Mouse (Mus musculus) T-helper 2 cell (primary cell): ENCODE measurements around the gene Arxes1.

Experiments
- in situ Hi-C: fragments of 300-600 bp; cut with MboI, MseI; formaldehyde crosslinking; loops from one replicate; pipeline ENCODE4 v1.15.1; 2025; ENCODE audit warnings: high pct_unique_total_duplicates

Gene Arxes1

GRCm38 (mm10) chrX:136032799-136033763 is at the start of gene Arxes1:
Gene Arxes1, plus strand, starts transcription at chrX:136033367.
- in situ Hi-C loops: loop anchor here (5.0 kb wide), 1 partner anchor 41 kb away; the partner anchor contains the start of gene Arxes2

GRCm38 (mm10) chrX:135984539-135985260 is 48.5 kb upstream of the Arxes1 start:
- in situ Hi-C loops: no loop called here

DNA sequence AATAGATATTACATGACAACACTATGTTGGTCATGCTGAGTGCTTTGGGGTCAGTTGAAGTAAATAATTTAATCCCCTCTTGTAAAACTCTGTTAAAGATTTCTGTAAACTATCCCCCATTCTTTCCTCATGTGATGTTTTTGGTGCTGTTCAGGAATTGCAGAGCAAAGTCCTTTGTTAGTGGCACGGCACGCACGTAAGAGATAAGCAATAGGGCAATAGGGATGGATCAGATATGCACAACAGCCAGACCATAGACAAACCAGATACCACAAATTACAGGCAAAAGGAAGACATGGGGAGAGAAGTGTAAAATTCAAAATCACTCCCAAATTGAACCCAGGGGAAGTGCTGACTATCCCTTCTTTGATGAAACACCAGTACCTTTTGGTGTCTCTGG is 46.9 kb upstream of the Arxes1 start:
- in situ Hi-C loops: no loop called here

GRCm38 (mm10) chrX:135990661-135991060 is 42.5 kb upstream of the Arxes1 start:
- in situ Hi-C loops: loop anchor here (5.0 kb wide), 1 partner anchor 42 kb away; the partner anchor contains the start of gene Arxes1

- in situ Hi-C loops: loop anchor here (5.0 kb wide), 1 partner anchor 39 kb away; the partner anchor contains the start of gene Arxes1
These were observed 40.0 kb upstream of the Arxes1 start for GRCm38 (mm10) chrX:135993192-135993594.

GRCm38 (mm10) chrX:135993664-135994119 is 39.5 kb upstream of the Arxes1 start, which contains the start of gene Arxes2:
Gene Arxes2, plus strand, starts transcription at chrX:135993824.
- in situ Hi-C loops: loop anchor here (5.0 kb wide), 1 partner anchor 39 kb away; the partner anchor contains the start of gene Arxes1

GRCm38 (mm10) chrX:136007199-136007843 is 25.8 kb upstream of the Arxes1 start:
- in situ Hi-C loops: no loop called here

- in situ Hi-C loops: no loop called here
These were observed 18.8 kb upstream of the Arxes1 start for GRCm38 (mm10) chrX:136014392-136014791.

DNA sequence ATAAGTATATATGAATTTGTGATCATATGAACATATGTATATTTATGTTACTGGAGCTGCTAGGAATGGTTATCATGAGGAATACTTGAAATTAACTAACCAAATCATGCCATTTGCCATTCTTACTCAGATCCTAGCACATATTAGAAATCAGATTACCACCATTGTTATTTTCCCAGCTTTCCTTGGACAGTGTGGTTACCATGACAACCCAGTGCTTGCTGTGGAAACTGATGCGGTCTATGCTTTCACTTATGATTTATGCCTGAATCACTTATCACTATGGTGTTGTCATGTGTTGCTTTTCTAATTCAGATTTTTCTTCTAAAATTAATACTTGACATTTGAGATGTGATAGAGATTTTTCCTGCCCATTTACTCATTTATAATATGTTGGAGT is 2.8 kb upstream of the Arxes1 start:
- in situ Hi-C loops: loop anchor here (5.0 kb wide), 1 partner anchor 38 kb away; the partner anchor contains the start of gene Arxes2

GRCm38 (mm10) chrX:136043726-136044125 is 10.6 kb downstream of the Arxes1 start:
- in situ Hi-C loops: no loop called here

DNA sequence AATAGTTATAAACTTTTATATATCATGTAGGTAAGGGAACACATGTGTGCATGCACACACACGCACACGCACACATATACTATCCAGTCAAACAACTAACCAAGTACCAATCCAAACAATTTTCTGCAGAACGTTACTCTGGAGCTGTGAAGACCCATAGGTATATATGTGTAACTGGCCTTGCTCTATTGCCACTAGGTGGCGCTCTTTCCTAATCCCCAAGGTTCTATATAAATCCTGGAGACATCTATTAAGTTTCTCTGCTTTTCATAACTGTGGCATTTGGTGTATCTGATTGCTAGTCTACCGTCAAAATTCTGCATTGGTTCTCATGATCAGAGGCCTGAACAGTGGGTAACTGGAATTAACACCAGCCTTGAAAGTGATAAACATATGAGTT is 14.4 kb downstream of the Arxes1 start:
- in situ Hi-C loops: no loop called here

DNA sequence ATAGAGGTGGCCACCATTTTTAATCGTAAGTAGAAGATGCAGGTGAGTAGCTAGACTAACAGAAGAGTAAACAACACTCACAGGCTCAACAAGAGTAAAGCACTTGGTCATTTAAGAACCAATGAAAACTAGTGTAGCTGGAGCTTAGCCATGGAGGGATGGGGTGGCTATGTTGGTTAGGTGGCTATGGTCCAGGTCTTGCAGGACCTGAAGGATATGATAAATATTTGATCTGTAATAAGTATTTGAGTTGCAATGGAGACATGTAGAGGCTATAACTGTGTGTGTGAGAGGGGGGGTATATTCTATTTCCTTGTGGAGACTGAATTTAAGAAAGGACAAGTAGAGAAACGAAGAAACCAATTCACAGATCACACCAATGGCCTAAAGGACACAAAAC is 18.1 kb downstream of the Arxes1 start:
- in situ Hi-C loops: no loop called here

DNA sequence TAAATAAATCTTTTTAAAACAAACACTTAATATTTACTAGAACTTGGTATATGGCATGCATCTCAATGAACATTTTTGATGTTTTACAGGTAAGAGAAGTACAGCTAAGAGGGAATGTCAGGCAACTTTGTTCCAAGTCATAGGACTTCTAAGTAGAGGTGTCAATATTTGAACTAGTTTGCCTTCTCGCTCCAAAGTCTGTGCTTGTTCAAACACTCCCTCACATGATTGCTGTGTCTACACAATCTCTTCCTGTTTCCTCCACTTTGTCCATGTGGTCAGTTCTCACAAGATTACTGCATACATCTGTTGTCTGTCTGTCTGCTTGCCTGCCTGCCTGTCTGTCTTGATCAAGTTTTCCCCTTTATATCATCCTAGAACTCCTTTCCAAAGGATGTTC is 27.5 kb downstream of the Arxes1 start:
- in situ Hi-C loops: no loop called here

GRCm38 (mm10) chrX:136067201-136067991 is 34.2 kb downstream of the Arxes1 start:
- in situ Hi-C loops: loop anchor here (5.0 kb wide), 1 partner anchor 50 kb away; no protein-coding TSS in a partner anchor

DNA sequence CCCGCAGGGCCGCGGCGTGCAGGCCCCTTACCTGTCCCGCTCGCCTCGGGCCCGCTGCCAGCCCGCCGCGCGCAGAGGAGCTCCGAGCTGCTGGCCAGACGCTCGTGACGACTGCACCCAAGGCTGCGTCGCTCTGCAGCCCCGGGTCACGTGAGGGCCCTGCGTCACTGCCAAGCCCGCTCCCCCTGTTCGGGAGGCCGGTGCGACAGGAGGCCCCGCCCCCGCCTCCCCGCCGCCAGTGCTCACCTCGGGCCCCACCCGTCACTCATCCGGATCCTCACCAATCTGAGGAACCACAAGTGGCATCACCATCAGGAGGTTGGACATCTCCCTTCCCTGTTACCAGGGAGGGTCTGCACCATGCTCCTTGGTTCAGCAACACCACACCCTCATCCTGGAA is 34.9 kb downstream of the Arxes1 start, which contains the start of gene Bex2:
TSS of gene Bex2 (minus strand) at position 217 of the 400 bp plus-strand sequence.
- in situ Hi-C loops: loop anchor here (5.0 kb wide), 1 partner anchor 49 kb away; no protein-coding TSS in a partner anchor
